Mouse (Mus musculus): Measurements from ENCODE around the gene Nlrp2. TPM values are rescaled to one million over a fixed set of nuclear protein-coding genes. Genes with fewer than 3 reads are reported as not detected.

The Nlrp2 gene
- total RNA-seq (2022): not detected

DNA sequence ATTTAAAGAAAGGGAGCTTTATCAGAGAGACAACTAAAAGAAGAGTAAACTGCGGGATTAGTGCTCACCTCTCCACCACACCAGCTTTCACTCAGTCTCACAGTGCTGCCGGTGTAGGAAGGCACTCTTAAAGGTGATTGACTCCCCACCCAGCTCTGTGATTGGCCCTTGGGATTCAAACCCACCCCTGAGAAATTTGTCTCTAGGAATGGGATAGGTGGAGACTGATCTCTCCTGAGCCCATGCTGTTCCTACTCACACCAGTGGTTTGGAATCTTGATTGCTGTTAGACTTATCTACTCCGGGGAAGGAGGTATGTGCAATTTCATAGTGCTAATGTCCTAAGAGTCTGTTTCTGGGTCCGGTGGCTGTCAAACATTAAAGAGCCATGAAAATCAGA lies at the start of gene Nlrp2:
Gene Nlrp2 (minus strand): TSS at position 101 of the 400 bp plus-strand sequence.
- no peak for DNase-seq (ENCODE audit: low spot score in 2 of 2)

DNA sequence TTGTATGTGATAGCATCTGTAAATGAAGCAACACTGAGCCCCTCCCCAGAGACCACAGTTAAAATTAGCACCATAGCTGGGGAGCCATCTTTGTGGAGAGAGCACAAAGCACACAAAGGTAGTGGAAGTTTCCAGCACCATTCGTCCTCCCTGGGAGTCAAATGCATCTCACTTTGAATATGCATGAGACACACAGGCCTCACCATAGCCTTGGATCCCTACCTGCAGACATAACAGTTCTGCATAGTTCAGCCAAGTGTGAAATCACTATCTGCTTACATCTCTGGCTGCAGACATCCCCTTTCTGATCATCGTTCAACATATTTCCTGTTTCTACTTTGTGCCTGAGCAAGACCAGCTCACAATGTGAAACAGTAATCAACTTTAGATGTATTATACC lies 15.9 kb upstream of the Nlrp2 start:
- no peak for DNase-seq (ENCODE audit: low spot score in 2 of 2)

DNA sequence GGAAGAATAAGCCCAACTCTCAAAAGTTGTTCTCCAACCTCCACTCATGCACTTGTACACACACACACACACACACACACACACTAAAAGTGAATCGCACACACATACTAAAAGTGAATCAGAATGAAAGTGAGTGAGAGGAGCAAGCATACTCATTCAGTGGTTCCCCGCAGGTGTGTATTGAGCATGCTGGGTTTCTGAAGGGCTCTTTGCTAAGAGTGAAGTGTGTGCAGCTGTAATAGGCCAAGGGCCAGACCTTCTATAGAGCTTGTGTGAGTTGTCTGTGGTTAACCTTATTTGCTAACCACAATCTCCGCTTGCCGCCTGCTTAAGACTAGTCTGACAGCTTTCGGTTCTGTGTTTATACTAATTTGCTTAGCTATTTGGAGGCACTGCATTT lies 12.8 kb upstream of the Nlrp2 start:
- no peak for DNase-seq (ENCODE audit: low spot score in 2 of 2)

DNA sequence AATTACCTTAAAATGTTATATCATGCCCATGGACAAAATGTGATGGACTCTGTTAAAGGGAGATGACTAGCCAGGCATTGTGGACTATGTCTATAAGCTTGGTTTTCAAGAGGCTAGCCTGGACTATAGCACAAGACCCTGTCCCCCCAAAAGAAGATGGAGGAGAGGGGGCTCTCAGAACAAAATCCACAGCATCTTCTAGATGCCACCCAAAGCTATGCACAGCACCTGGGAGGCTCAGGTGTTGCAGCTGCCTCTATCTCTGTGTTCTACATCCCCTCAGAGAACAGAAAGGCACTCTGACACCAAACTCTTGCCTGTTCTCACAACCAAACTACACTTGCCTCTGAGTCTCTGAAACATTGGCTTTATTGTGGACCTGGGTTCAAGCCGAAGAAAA lies 598 bp downstream of the Nlrp2 start, which contains the start of gene Gm5065:
Gene Gm5065 (plus strand): TSS at position 301 of the 400 bp plus-strand sequence.
- DNase-seq (ENCODE audit: low spot score in 2 of 2): no peak

DNA sequence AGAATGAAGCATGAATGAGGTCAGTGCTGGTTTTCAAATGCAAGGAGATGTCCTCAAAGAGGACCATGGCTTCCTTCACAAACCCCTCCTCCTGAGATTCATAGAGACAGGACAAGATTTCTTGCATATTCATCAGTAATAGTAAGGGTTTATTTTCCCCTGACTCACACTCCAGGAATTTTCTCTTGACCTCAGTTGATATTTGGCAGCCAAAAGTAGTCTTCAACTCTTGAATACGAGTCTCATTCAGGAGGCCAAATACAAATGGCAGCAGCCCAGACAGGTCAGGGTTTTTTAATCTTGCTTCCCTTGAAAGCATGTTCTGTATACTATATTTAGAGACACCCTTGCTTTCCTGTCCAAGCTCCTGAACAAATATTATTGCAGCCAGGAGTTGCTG lies 23.3 kb downstream of the Nlrp2 start:
- no peak for DNase-seq (ENCODE audit: low spot score in 2 of 2)

DNA sequence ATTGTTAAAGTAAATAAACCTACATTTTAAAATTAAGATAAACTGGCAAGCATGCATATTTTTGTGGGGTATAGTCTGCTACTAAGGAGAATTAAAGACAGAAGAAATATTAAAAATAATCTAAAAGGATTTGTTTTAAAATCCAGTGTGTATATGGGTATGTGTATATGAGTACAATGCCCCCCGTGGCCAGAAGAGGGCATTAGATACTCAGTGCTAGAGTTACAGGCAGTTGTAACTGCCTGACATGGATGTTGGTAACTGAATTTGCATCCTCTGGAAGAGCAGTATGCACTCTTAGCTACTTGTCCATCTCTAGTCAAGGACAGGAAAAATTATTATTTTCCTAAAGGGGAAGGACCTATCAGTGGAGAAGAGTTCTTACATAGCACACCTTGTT lies 62.6 kb downstream of the Nlrp2 start:
- no peak for DNase-seq (ENCODE audit: low spot score in 2 of 2)

DNA sequence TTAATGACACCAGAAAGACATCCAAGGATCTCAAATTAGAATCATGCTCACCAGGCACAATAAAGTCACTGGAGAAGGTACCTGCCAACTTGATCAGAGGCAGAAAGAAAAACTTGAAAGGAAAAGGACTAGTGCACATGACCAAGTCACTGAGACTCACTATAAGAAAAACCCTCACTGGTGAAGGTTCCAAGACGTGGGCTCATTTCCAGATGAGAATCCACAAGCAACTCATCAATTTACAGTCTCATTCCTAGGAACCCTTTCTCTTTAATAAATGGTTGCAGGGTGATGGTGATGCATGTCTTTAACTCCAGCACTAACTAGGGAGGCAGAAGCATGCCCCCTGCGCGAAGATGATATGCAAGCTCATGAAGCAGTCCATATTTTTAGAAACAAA lies 87.8 kb downstream of the Nlrp2 start:
- no peak for DNase-seq (ENCODE audit: low spot score in 2 of 2)

Other genes starting within 250 kb of the Nlrp2 start
- gene Rfpl4, start 234.1 kb downstream of the Nlrp2 start, total RNA-seq (2022): not detected
- 1 to 10 TPM; 2.1 to 2.9 (median 2.5) TPM for gene Rasl2-9, start 225.1 kb downstream of the Nlrp2 start, total RNA-seq (2022)
- gene Vmn1r55, start 201.4 kb downstream of the Nlrp2 start, total RNA-seq (2022): not detected
- not detected for gene Vmn1r56, start 154.3 kb downstream of the Nlrp2 start, total RNA-seq (2022)
- not detected for gene Vmn1r57, start 132.5 kb downstream of the Nlrp2 start, total RNA-seq (2022)
- not detected for gene Gm5065, start 498 bp downstream of the Nlrp2 start, total RNA-seq (2022)
- gene Vmn1r58, start 62.4 kb upstream of the Nlrp2 start, total RNA-seq (2022): not detected
- not detected for gene Vmn1r59, start 105.7 kb upstream of the Nlrp2 start, total RNA-seq (2022)
- not detected for gene Vmn2r28, start 142.9 kb upstream of the Nlrp2 start, total RNA-seq (2022)
- not detected for gene Vmn1r60, start 196.3 kb upstream of the Nlrp2 start, total RNA-seq (2022)